Mouse (Mus musculus) brain, embryonic 14.5 days (tissue): ENCODE results near the gene Anapc11.

Source experiments
- CTCF ChIP-seq: fragments of 200-500 bp; IDR thresholded peaks from 2 replicates; pipeline ENCODE4 v1.5.1; 2012; ENCODE audit warnings: inconsistent platforms, mild to moderate bottlenecking, moderate library complexity, borderline replicate concordance; ENCODE audit not compliant: insufficient read depth, insufficient read length; ENCODE audit errors: extremely low read depth
- POLR2A ChIP-seq: fragments of 200-500 bp; IDR thresholded peaks from 2 replicates; pipeline ENCODE4 v1.6.1; 2012; ENCODE audit warnings: mild to moderate bottlenecking, inconsistent platforms, borderline replicate concordance; ENCODE audit not compliant: poor library complexity, insufficient read depth, insufficient read length, severe bottlenecking; ENCODE audit errors: extremely low read depth

DNA sequence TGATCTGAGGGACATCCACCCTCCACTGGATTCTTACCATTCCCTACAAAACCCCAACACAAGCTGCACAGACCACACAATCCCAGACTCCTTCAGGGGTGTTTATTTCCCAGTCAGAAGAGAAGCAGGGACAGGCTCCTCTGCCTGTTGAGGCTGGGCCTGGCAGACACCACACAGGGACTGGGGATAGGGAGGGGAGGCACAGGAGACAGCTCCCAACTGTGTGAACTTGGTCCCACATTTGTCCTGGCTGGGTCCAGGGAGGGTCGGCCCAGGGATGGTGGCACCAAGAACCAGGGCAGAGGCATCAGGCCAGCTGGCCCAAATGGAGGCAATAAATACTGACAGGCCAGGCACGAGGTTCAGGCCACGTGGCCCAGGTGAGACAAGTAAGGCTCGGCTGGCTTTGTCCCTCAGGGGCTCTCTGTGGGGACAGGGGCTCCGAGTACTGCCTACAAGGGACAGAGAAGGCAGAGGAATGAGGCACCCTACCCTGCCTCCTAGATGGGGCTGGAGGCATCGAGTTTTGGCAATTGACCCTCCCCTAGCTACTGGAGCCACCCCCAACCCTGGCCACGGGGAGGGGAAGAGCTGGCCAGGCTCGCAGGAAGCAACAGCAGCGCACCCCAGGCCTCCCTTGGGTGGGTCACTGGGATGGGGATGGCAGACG, 20.1 kb upstream of the Anapc11 start:
- no peak for TF ChIP-seq CTCF
- no peak for TF ChIP-seq POLR2A
